Mouse (Mus musculus) thymus, adult 2 months (tissue): ENCODE data around the gene Lrrfip1.

ENCODE experiments used
- CTCF ChIP-seq: fragments of 200-500 bp; IDR thresholded peaks from 2 replicates; pipeline ENCODE4 v1.5.1; 2012; ENCODE audit warnings: mild to moderate bottlenecking, control low read depth, low read length, moderate library complexity, borderline replicate concordance; ENCODE audit not compliant: control insufficient read depth, poor library complexity, insufficient read depth; ENCODE audit errors: extremely low read depth
- POLR2A ChIP-seq: fragments of 200-500 bp; IDR thresholded peaks from 2 replicates; pipeline ENCODE4 v1.6.1; 2012; ENCODE audit warnings: mild to moderate bottlenecking, low read length, control low read depth, moderate library complexity; ENCODE audit not compliant: control insufficient read depth, poor library complexity, insufficient read depth; ENCODE audit errors: extremely low read depth

DNA sequence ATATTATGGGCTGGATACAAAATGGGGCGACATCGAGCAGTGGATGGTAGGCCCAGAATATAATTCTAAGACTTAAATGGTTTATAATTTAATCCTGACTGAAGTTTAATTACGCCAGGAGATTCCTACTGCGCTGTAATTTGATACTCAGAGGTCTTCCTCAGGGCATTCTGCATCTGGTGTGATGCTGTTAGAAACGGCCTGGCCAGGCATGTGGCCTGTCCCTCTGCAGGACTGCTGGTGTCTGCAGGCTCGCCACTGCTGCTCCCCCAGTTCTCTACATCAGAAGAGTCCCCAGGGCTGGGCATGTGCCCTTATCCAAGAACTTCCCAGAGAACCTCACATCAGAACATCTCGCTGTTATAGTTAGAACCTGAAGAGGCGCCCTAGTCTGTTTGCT lies 78.4 kb downstream of the Lrrfip1 start:
- TF ChIP-seq POLR2A: no peak
- no peak for TF ChIP-seq CTCF
